Mouse (Mus musculus): ENCODE results near the gene Abcg1.

DNA sequence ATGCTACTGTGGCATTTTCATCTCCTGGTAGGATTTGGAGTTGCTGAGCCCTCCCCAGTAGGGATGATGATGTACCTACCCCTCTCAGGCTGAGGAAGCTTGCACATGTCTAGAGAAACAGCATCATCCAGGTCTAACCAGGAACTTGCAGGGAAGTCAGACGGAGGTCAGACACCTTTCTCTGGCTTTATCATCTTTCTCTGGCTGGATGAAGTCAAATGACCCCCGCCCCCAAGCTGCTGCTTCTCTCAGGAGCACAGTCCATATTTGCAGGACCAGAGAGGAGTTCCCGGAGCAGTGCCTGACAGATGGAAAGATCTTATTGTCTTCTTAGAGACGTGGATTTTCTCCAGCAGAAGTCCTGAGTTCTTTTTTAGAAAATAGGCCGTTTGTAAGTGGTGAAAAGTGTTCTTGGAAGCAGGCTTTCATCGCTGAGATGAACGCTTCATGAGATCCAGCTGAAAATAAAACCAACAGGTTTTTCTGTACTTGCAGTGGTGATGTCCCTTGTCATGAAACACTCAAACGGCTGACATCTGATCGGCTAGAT, 28.6 kb upstream of the Abcg1 start:
- TF ChIP-seq CTCF (IDR thresholded peaks at IDR 0.05; ENCODE audit: insufficient read depth, low read length): no peak
- TF ChIP-seq POLR2A (IDR thresholded peaks at IDR 0.05; ENCODE audit: borderline replicate concordance, extremely low read depth, low read depth, low read length): no peak
